Mouse (Mus musculus): ENCODE measurements around the gene Smarcal1.

Gene Smarcal1

GRCm38 (mm10) chr1:72582947-72583731 is at the start of gene Smarcal1:
TSS of gene Smarcal1 (plus strand) at chr1:72583251.
- peak; percentile 95 to 96 for DNase-seq

- DNase-seq, result no peak
These were observed 49.6 kb upstream of the Smarcal1 start for GRCm38 (mm10) chr1:72533439-72533838.

- DNase-seq, result no peak
These were observed 47.1 kb upstream of the Smarcal1 start for GRCm38 (mm10) chr1:72535725-72536571.

DNA sequence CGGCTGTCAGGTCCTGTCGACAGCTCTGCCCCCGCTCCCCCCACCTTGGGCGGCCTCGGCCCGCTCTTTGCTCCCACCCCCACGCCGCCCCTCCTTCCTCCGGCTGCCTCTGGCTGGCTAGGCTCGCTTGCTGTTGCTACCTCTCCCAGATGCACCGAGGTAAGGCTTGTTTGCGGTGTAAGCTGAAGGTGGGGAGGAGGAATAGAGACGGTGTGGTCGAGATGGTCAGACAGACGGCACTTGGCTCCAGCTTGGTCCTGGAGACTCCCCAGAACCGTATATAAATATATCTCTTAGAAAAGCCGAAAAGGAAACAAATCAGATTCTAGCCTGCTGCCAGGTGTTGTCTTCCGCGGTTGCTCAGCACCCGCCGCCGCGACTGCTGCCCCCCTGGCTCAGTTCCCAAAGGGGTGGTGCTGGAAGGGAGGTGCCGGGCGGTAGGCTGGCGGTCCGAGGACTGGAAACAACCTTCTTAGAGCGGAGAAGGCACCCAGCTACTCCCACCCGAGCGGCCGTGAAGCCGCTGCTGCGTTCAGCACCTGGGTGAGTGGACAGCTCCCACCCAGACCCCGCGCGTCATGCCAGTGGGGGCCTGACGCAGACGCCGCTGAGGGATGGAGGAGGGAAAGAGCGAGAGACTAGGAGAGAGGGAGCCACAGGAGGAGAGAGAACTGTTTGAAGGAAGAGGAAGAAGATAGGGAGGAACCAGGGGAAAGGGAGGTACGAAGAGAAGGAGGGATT is 46.3 kb upstream of the Smarcal1 start, which contains the start of gene March4:
Gene March4, minus strand, starts transcription at position 320 of the 741 bp plus-strand sequence.
- peak; percentile 79 to 81 for DNase-seq

- DNase-seq, result no peak
These were observed 44.8 kb upstream of the Smarcal1 start for GRCm38 (mm10) chr1:72538266-72538665.

DNA sequence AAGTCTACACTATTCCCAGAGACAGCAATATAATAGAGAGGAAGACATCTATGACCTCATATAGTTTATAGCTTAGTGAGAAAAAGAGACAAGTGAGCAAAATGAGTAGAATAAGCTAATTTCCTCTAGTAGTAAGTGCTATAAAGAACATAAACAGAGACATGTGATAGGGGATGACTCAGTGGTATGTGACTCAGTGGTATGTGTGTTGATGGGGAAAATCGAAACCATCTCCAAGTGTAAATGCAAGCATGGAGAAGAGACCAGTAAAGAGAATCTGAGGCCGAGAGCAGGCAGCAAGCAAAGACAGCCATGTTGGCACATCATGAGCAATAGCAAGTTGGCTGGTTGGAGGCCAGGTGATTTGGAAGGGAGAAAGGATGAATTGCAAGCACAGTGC is 32.7 kb upstream of the Smarcal1 start:
- no peak for DNase-seq

DNA sequence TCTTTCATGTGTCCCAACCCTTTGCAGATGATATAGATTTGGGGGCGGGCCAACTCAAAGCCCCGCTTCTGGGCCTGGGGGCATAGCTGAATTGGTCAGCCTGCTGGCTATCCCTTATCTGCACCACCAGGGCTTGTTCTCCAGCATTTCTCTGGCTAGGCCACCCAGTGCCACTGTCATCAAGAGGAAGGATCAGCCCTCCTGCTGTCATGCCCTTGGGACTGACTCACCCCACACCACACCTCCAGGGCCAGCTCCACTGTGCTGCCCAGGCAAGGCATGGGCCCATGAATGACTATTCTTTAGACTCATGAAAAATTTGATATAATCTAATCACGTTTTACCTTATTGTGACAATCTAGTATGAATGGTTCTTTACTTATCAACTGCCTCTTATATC is 26.6 kb upstream of the Smarcal1 start:
- DNase-seq, result no peak

DNA sequence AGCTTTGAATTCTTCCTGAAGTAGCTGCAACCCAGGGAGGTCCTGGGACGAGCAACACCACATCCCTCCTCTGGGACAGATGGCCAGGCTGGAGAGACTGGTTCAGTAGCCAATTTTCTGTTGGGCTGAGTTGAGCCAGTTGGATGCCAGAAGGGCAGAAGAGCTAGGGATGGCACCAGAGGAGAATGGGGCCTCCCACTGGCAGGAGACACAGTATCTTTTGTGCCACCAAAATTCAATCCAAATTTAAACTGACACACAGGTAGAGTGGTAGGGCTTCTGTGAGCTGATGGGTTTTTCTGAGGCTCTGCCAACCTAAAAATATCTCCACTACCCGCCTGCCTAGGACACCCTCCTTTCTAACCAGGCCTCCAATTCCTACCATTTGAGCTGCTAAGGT is 24.4 kb upstream of the Smarcal1 start:
- no peak for DNase-seq

DNA sequence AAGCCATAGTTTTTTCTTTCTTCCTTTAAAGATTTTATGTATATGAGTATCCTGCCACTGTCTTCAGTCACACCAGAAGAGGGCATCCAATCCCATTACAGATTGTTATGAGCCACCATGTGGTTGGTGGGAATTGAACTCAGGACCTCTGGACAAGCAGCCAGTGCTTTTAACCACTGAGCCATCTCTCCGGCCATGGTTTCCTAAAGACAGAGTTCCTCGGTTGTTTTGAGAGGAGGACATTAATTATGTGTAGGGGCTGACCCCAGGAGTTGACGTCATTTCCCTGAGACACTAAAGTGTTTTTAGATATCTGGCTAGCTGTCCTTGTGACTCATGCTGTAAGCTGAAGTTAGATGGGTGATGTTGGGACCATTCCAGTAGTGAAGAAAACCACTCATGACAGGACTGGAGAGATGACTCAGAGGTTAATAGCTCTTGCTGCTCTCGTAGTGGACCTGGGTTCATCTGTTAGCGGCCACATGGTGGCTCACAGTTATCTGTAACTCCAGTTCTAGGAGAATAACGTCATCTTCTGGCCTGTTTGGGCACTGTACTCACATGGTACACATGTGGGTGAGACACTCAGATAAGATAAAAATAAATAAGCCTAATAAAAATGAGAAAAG is 18.6 kb upstream of the Smarcal1 start:
- no peak for DNase-seq

DNA sequence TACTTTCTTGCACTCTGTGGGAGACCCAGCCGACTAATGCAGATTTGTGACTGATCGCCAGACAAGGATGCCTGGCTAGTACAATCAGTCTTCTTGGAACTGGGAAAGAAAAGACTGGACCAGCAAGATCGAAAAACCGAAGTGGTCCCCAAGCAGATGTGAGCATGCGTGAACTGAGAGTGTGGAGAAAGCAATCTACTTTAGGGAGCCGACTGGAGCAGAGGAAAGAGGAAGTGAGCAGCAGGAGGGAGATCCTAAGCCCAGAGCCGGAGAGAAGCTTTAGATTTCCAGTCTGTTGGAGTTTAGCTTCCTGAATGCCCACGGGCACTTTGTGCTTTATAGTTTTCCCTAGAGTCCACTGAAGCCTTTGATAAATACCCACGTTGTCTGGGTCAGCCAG is 16.0 kb upstream of the Smarcal1 start:
- DNase-seq, result no peak

GRCm38 (mm10) chr1:72568725-72569124 is 14.3 kb upstream of the Smarcal1 start:
- DNase-seq, result no peak

DNA sequence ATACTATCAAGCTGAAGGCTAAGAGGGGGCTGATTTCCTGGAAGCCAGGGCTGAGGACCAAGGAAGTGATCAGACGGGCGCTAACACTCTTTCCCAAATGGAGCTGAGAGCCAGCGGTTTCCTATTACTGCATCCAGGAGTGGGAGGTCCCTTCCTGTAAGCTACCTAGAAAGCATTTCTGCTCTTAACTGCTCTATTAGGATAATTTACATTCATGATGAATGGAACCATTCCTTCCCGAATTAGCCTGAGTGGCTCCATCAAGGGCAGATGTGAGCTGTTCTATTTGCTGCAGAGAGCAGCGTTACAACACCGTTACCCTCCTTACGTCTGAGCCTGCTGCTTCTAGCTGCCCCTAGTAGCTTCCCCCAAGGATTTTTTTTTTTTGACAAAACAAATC is 9.0 kb upstream of the Smarcal1 start:
- no peak for DNase-seq

- DNase-seq, result no peak
These were observed 8.4 kb upstream of the Smarcal1 start for GRCm38 (mm10) chr1:72574608-72575007.

GRCm38 (mm10) chr1:72575121-72575520 is 7.9 kb upstream of the Smarcal1 start:
- no peak for DNase-seq

DNA sequence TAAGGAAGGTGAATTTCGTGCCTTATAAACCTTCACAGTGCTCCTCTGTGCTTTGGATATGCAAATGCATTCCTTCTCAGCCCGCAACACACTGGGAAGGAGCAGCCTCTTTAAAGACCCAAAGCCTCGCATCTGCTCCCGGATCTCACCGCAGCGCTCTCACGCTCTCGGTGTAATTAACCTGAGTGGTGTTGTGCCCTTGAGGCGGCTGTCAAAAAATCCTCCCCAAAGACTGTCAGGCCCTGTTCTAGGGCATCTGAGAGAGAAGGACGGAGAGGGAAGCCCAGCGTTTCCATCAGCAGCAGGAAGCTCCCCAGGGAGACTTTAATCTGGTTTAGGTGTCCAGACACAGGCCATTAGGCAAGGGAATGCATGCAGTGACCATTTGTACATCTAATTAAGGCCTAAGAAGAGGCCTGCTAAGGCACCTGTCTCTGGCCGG is 5.5 kb upstream of the Smarcal1 start:
- DNase-seq, result no peak

GRCm38 (mm10) chr1:72578351-72578750 is 4.7 kb upstream of the Smarcal1 start:
- no peak for DNase-seq

DNA sequence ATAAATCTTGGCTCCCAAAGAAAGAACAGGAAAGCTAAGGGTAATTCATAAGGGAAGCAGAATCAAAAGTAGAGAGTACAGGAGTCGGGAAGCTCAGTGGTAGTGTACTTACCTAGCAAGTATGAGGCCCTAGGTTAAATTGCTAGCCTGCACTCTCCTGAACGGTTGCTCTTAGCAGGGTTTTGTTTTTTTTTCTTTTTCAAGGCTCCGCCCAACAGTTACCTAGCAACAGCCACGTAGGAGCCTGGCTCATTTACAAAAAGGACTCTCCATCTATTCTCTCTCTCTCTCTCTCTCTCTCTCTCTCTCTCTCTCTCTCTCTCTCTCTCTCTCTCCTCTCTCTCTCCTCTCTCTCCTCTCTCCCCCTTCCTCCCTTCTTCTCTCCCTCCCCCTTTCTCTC is 4.2 kb upstream of the Smarcal1 start:
- no peak for DNase-seq

DNA sequence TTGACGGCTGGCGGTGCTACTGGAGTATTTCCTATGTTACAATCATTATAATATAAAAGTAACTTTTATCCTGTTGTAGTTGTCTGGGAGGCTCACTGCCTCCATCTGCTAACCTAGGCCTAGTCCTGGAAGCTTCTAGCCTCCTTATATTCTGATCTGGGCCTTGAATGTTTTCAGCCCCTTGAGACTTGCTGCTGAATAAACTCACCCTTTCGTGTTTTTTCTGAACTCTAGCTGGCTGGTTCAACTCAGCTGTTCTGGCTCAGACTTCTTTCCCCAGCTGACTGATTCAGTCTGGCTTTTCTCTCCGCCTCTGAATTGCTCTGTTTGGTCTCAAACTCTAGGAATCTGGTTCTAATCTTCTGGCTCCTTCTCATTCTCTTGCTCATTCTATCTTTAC is 855 bp downstream of the Smarcal1 start:
- DNase-seq, result no peak

DNA sequence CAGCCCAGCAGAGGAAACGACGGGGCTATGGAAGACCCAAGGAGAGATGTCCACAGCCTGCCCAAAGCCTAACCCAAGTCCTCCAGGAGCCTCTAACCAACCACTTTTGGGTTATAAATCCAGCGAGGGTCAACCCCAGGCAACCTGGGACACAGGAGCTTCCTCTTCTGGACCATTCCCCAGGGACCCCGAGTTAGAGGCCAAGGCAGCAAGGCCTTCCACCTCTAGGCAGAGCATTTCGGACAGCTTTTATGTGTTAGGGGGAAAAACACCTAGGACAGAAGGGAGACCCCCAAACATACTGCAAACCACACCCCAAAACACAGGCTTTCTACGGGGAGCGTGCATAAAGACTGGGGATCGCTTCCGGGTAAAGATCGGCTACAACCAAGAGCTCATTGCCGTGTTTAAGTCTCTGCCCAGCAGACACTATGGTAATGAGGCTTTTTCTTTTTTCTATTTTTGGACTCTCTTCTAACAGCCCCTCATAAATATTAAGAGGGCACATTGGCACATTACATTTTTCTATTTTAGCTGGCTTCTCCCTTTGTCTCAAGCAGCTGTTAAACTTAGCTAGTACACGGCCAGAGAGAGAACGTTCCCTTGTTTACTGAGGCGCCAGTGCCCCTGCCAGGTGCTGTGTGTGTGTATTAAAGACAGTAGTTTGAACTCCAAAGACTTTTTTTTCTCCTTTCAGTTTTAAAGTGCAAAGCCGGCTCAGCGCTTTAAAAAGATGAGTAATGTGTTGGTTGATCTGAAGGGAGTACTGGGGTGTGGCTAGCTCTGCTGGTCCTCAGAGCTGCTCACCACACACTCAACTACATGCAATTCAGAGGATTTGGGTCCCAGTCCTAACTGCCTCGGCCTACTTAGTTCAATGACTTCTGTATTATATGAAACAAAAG is 3.2 kb downstream of the Smarcal1 start:
- no peak for DNase-seq

DNA sequence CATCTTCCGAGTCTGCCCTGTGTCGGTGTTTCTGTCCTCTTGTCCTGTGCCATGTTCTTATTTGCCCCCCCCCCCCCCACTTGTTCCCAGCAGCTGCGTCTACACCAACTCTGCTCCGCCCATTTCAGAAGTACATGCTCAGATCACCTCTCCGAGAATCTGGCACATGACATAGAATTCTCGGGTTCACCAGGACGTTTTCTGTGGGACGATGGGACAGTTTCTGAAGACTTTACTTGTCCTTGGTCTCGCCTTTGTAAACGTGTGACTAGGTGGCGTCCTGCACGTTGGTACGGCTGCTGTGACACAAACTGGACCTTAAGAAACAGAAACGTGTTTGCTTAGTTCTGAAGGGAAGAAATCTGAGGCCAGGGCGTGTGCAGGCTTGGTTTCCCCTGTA is 4.5 kb downstream of the Smarcal1 start:
- DNase-seq, result no peak

GRCm38 (mm10) chr1:72588763-72589162 is 5.7 kb downstream of the Smarcal1 start:
- no peak for DNase-seq

- DNase-seq, result no peak
These were observed 7.6 kb downstream of the Smarcal1 start for GRCm38 (mm10) chr1:72590636-72591035.
